Mouse (Mus musculus): Measurements from ENCODE around the gene Clca4b. TPM values are rescaled to one million over a fixed set of nuclear protein-coding genes. Genes with fewer than 3 reads are reported as not detected.

Clca4b gene
- 0.21 and 0.22 TPM in 2 replicates for total RNA-seq (2012; rRNA removed)

- Histone ChIP-seq H3K36me3 (ENCODE audit: control insufficient read depth, insufficient read depth, low read length, poor library complexity, severe bottlenecking) (no peaks in the 10 kb centered on the region), H3K9ac (ENCODE audit: insufficient read depth, low read depth, low read length, poor library complexity, severe bottlenecking) (no peak within 1 kb of the TSS), H3K4me1 (ENCODE audit: control insufficient read depth in 2 of 2, insufficient read depth in 2 of 2, low read length in 2 of 2, poor library complexity in 1 of 2) (no peaks in the 10 kb centered on the region), H3K27ac (ENCODE audit: insufficient read depth, low read depth, low read length, poor library complexity, severe bottlenecking) (no peak within 1 kb of the TSS), H3K9me3 (ENCODE audit: control insufficient read depth, insufficient read depth, low read depth, low read length) (no peaks in the 10 kb centered on the region), H3K4me3 (ENCODE audit: insufficient read depth in 1 of 2, low read depth in 1 of 2, low read length in 2 of 2, poor library complexity in 1 of 2, severe bottlenecking in 1 of 2) (no peak within 1 kb of the TSS)
- no peak for DNase-seq (ENCODE audit: low read depth, low spot score)
- in situ Hi-C loops (cut with MboI; ENCODE audit: low sequenced_read_pairs in 2 of 2, unreplicated experiment in 2 of 2), result no loop called here
- TF ChIP-seq ZC3H11A (IDR thresholded peaks at IDR 0.05; ENCODE audit: borderline replicate concordance, low read depth, low read length) (no peak), HCFC1 (IDR thresholded peaks at IDR 0.05; ENCODE audit: borderline replicate concordance, insufficient read depth, low read length) (no peak), MAFK (IDR thresholded peaks at IDR 0.05; ENCODE audit: insufficient read depth, low read depth, low read length) (no peak), CHD2 (IDR thresholded peaks at IDR 0.05; ENCODE audit: low read depth, low read length) (no peak), ZNF384 (IDR thresholded peaks at IDR 0.05; ENCODE audit: low read depth, low read length) (no peak)
Measured at GRCm38 (mm10) chr3:144932335-144932734, at the start of gene Clca4b. TSS of gene Clca4b (minus strand) at chr3:144932529.

GRCm38 (mm10) chr3:144980551-144980950, 48.2 kb upstream of the Clca4b start:
- in situ Hi-C loops (cut with MboI; ENCODE audit: low sequenced_read_pairs in 2 of 2, unreplicated experiment in 2 of 2), result no loop called here
- DNase-seq (ENCODE audit: low read depth, low spot score), result no peak
- Histone ChIP-seq H3K9ac (ENCODE audit: insufficient read depth, low read depth, low read length, poor library complexity, severe bottlenecking) (no peak overlapping the region), H3K9me3 (ENCODE audit: control insufficient read depth, insufficient read depth, low read depth, low read length) (no peaks in the 10 kb centered on the region), H3K27ac (ENCODE audit: insufficient read depth, low read depth, low read length, poor library complexity, severe bottlenecking) (no peak overlapping the region), H3K36me3 (ENCODE audit: control insufficient read depth, insufficient read depth, low read length, poor library complexity, severe bottlenecking) (no peaks in the 10 kb centered on the region), H3K4me1 (ENCODE audit: control insufficient read depth in 2 of 2, insufficient read depth in 2 of 2, low read length in 2 of 2, poor library complexity in 1 of 2) (no peaks in the 10 kb centered on the region; a peak in 1 of 4 replicates), H3K4me3 (ENCODE audit: insufficient read depth in 1 of 2, low read depth in 1 of 2, low read length in 2 of 2, poor library complexity in 1 of 2, severe bottlenecking in 1 of 2) (no peak overlapping the region)
- TF ChIP-seq CHD2 (IDR thresholded peaks at IDR 0.05; ENCODE audit: low read depth, low read length) (no peak), MAFK (IDR thresholded peaks at IDR 0.05; ENCODE audit: insufficient read depth, low read depth, low read length) (no peak), ZC3H11A (IDR thresholded peaks at IDR 0.05; ENCODE audit: borderline replicate concordance, low read depth, low read length) (no peak), HCFC1 (IDR thresholded peaks at IDR 0.05; ENCODE audit: borderline replicate concordance, insufficient read depth, low read length) (no peak), ZNF384 (IDR thresholded peaks at IDR 0.05; ENCODE audit: low read depth, low read length) (no peak)

- TF ChIP-seq ZC3H11A (IDR thresholded peaks at IDR 0.05; ENCODE audit: borderline replicate concordance, low read depth, low read length), result no peak
- no peak for TF ChIP-seq MAFK (IDR thresholded peaks at IDR 0.05; ENCODE audit: insufficient read depth, low read depth, low read length)
- no peak for TF ChIP-seq ZNF384 (IDR thresholded peaks at IDR 0.05; ENCODE audit: low read depth, low read length)
- TF ChIP-seq CHD2 (IDR thresholded peaks at IDR 0.05; ENCODE audit: low read depth, low read length), result no peak
- no peak for TF ChIP-seq HCFC1 (IDR thresholded peaks at IDR 0.05; ENCODE audit: borderline replicate concordance, insufficient read depth, low read length)
- Histone ChIP-seq H3K36me3 (ENCODE audit: control insufficient read depth, insufficient read depth, low read length, poor library complexity, severe bottlenecking) (no peaks in the 10 kb centered on the region), H3K9ac (ENCODE audit: insufficient read depth, low read depth, low read length, poor library complexity, severe bottlenecking) (no peak overlapping the region), H3K4me3 (ENCODE audit: insufficient read depth in 1 of 2, low read depth in 1 of 2, low read length in 2 of 2, poor library complexity in 1 of 2, severe bottlenecking in 1 of 2) (no peak overlapping the region), H3K27ac (ENCODE audit: insufficient read depth, low read depth, low read length, poor library complexity, severe bottlenecking) (no peak overlapping the region), H3K9me3 (ENCODE audit: control insufficient read depth, insufficient read depth, low read depth, low read length) (no peaks in the 10 kb centered on the region), H3K4me1 (ENCODE audit: control insufficient read depth in 2 of 2, insufficient read depth in 2 of 2, low read length in 2 of 2, poor library complexity in 1 of 2) (no peaks in the 10 kb centered on the region)
- no peak for DNase-seq (ENCODE audit: low read depth, low spot score)
- in situ Hi-C loops (cut with MboI; ENCODE audit: low sequenced_read_pairs in 2 of 2, unreplicated experiment in 2 of 2), result no loop called here
Measured at GRCm38 (mm10) chr3:144977631-144978030, 45.3 kb upstream of the Clca4b start.

- Histone ChIP-seq H3K9me3 (ENCODE audit: control insufficient read depth, insufficient read depth, low read depth, low read length) (no peaks in the 10 kb centered on the region), H3K4me1 (ENCODE audit: control insufficient read depth in 2 of 2, insufficient read depth in 2 of 2, low read length in 2 of 2, poor library complexity in 1 of 2) (no peaks in the 10 kb centered on the region), H3K9ac (ENCODE audit: insufficient read depth, low read depth, low read length, poor library complexity, severe bottlenecking) (no peak overlapping the region), H3K36me3 (ENCODE audit: control insufficient read depth, insufficient read depth, low read length, poor library complexity, severe bottlenecking) (no peaks in the 10 kb centered on the region), H3K4me3 (ENCODE audit: insufficient read depth in 1 of 2, low read depth in 1 of 2, low read length in 2 of 2, poor library complexity in 1 of 2, severe bottlenecking in 1 of 2) (no peak overlapping the region), H3K27ac (ENCODE audit: insufficient read depth, low read depth, low read length, poor library complexity, severe bottlenecking) (no peak overlapping the region)
- in situ Hi-C loops (cut with MboI; ENCODE audit: low sequenced_read_pairs in 2 of 2, unreplicated experiment in 2 of 2), result no loop called here
- TF ChIP-seq CHD2 (IDR thresholded peaks at IDR 0.05; ENCODE audit: low read depth, low read length), result no peak
- no peak for TF ChIP-seq MAFK (IDR thresholded peaks at IDR 0.05; ENCODE audit: insufficient read depth, low read depth, low read length)
- no peak for TF ChIP-seq HCFC1 (IDR thresholded peaks at IDR 0.05; ENCODE audit: borderline replicate concordance, insufficient read depth, low read length)
- TF ChIP-seq ZNF384 (IDR thresholded peaks at IDR 0.05; ENCODE audit: low read depth, low read length), result no peak
- DNase-seq (ENCODE audit: low read depth, low spot score), result no peak
Measured at GRCm38 (mm10) chr3:144976091-144976490, 43.8 kb upstream of the Clca4b start.

- TF ChIP-seq ZNF384 (IDR thresholded peaks at IDR 0.05; ENCODE audit: low read depth, low read length) (no peak), ZC3H11A (IDR thresholded peaks at IDR 0.05; ENCODE audit: borderline replicate concordance, low read depth, low read length) (no peak), MAFK (IDR thresholded peaks at IDR 0.05; ENCODE audit: insufficient read depth, low read depth, low read length) (no peak), HCFC1 (IDR thresholded peaks at IDR 0.05; ENCODE audit: borderline replicate concordance, insufficient read depth, low read length) (no peak), CHD2 (IDR thresholded peaks at IDR 0.05; ENCODE audit: low read depth, low read length) (no peak)
- DNase-seq (ENCODE audit: low read depth, low spot score), result no peak
- in situ Hi-C loops (cut with MboI; ENCODE audit: low sequenced_read_pairs in 2 of 2, unreplicated experiment in 2 of 2), result no loop called here
- no peaks in the 10 kb centered on the region for H3K9me3 ChIP-seq (ENCODE audit: control insufficient read depth, insufficient read depth, low read depth, low read length)
- no peak within 1 kb of the TSS for H3K9ac ChIP-seq (ENCODE audit: insufficient read depth, low read depth, low read length, poor library complexity, severe bottlenecking)
- no peak within 1 kb of the TSS for H3K4me3 ChIP-seq (ENCODE audit: insufficient read depth in 1 of 2, low read depth in 1 of 2, low read length in 2 of 2, poor library complexity in 1 of 2, severe bottlenecking in 1 of 2)
- H3K4me1 ChIP-seq (ENCODE audit: control insufficient read depth in 2 of 2, insufficient read depth in 2 of 2, low read length in 2 of 2, poor library complexity in 1 of 2), result no peaks in the 10 kb centered on the region
- H3K36me3 ChIP-seq (ENCODE audit: control insufficient read depth, insufficient read depth, low read length, poor library complexity, severe bottlenecking), result no peaks in the 10 kb centered on the region
- no peak within 1 kb of the TSS for H3K27ac ChIP-seq (ENCODE audit: insufficient read depth, low read depth, low read length, poor library complexity, severe bottlenecking)
Measured at GRCm38 (mm10) chr3:144974945-144975344, 42.6 kb upstream of the Clca4b start, which contains the start of gene Clca4a. TSS of gene Clca4a (minus strand) at chr3:144975045.
